Mouse (Mus musculus): ENCODE data around the gene Macf1. TPM values are rescaled to one million over a fixed set of nuclear protein-coding genes. Genes with fewer than 3 reads are reported as not detected.

Gene Macf1
- polyA plus RNA-seq, 1 experiment from 2014 or later = 43.7 TPM

- Histone ChIP-seq H3K9me3 (0 out of 2 replicates have a peak, but pooled peaks cover 4% of the 10 kb centered on the region), H3K4me2 (peak overlapping the region; percentile 4; the same call in 1 of the 2 replicates), H3K9ac (no peak overlapping the region), H3K36me3 (0 out of 2 replicates have a peak, but pooled peaks cover 4% of the 10 kb centered on the region), H3K4me1 (peaks cover 65% of the 10 kb centered on the region), H3K27ac (replicated peaks) (peak overlapping the region; percentile 75), H3K27me3 (replicated peaks) (no peaks in the 10 kb centered on the region), H3K4me3 (no peak overlapping the region)
- no peak for ATAC-seq (ENCODE audit: extremely low read depth, insufficient number of reproducible peaks, low FRiP score, low TSS enrichment)
These were observed 67.7 kb downstream of the Macf1 start for GRCm38 (mm10) chr4:123616501-123616900.

GRCm38 (mm10) chr4:123613309-123613947 is 70.7 kb downstream of the Macf1 start:
- Histone ChIP-seq H3K9me3 (0 out of 2 replicates have a peak, but pooled peaks cover under 1% of the 10 kb centered on the region), H3K9ac (no peak overlapping the region), H3K4me3 (no peak overlapping the region), H3K27ac (replicated peaks) (peak overlapping the region; percentile 32), H3K36me3 (0 out of 2 replicates have a peak, but pooled peaks cover 1% of the 10 kb centered on the region), H3K4me2 (no peak overlapping the region), H3K27me3 (replicated peaks) (no peaks in the 10 kb centered on the region), H3K4me1 (peaks cover 53% of the 10 kb centered on the region)
- no peak for ATAC-seq (ENCODE audit: extremely low read depth, insufficient number of reproducible peaks, low FRiP score, low TSS enrichment)
- 49% methylated on average over 7 of the region's 7 CpGs for WGBS

DNA sequence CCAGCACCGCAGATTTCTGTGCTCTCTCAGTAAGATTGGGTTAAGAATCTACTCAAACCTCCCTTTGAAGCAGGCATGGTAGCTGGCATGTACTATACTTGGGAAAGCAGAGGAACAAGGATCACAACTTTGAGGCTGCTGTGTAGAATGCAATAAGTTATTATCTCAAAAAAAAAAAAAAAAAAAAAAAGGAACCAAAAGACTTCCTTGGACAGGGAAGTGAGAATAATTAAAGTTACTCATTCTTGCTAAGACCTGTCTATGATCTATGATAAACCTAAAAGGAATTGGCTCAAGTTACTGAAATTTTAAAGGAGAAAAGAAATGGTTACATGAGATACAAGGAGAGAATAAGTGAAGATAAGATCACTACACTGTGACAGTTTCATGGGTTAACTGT is 72.2 kb downstream of the Macf1 start:
- peaks cover 3% of the 10 kb centered on the region; the same call in 1 of the 2 replicates for H3K36me3 ChIP-seq
- no peak overlapping the region for H3K27ac ChIP-seq (replicated peaks)
- 88% methylated on average over 1 of the region's 1 CpGs for WGBS
- ATAC-seq (ENCODE audit: extremely low read depth, insufficient number of reproducible peaks, low FRiP score, low TSS enrichment) = no peak
- no peak overlapping the region for H3K9ac ChIP-seq
- H3K4me2 ChIP-seq = no peak overlapping the region
- no peaks in the 10 kb centered on the region for H3K27me3 ChIP-seq (replicated peaks)
- H3K4me3 ChIP-seq = no peak overlapping the region
- H3K9me3 ChIP-seq = peaks cover 5% of the 10 kb centered on the region; the same call in 1 of the 2 replicates
- H3K4me1 ChIP-seq = peaks cover 38% of the 10 kb centered on the region

- Histone ChIP-seq H3K27ac (replicated peaks) (no peak overlapping the region), H3K9ac (no peak overlapping the region), H3K4me1 (peaks cover 32% of the 10 kb centered on the region), H3K36me3 (peaks cover 3% of the 10 kb centered on the region; the same call in 1 of the 2 replicates), H3K27me3 (replicated peaks) (no peaks in the 10 kb centered on the region), H3K9me3 (peaks cover 5% of the 10 kb centered on the region; the same call in 1 of the 2 replicates), H3K4me3 (no peak overlapping the region), H3K4me2 (no peak overlapping the region)
- WGBS = 83% methylated on average over 2 of the region's 2 CpGs
- ATAC-seq (ENCODE audit: extremely low read depth, insufficient number of reproducible peaks, low FRiP score, low TSS enrichment) = no peak
These were observed 72.9 kb downstream of the Macf1 start for GRCm38 (mm10) chr4:123611241-123611640.

- Histone ChIP-seq H3K4me2 (no peak overlapping the region), H3K4me1 (peaks cover 28% of the 10 kb centered on the region), H3K9ac (no peak overlapping the region), H3K27ac (replicated peaks) (no peak overlapping the region), H3K27me3 (replicated peaks) (no peaks in the 10 kb centered on the region; the same call in 1 of the 2 replicates), H3K36me3 (peaks cover 3% of the 10 kb centered on the region; the same call in 1 of the 2 replicates), H3K9me3 (peaks cover 5% of the 10 kb centered on the region; the same call in 1 of the 2 replicates), H3K4me3 (no peak overlapping the region)
- 84% methylated on average over 1 of the region's 1 CpGs for WGBS
- no peak for ATAC-seq (ENCODE audit: extremely low read depth, insufficient number of reproducible peaks, low FRiP score, low TSS enrichment)
These were observed 77.0 kb downstream of the Macf1 start for GRCm38 (mm10) chr4:123607174-123607573.

GRCm38 (mm10) chr4:123605948-123606347 is 78.2 kb downstream of the Macf1 start:
- 0 out of 2 replicates have a peak overlapping the region, but pooled peaks have one; percentile 26 for H3K27ac ChIP-seq (replicated peaks)
- WGBS = 28% methylated on average over 5 of the region's 5 CpGs

GRCm38 (mm10) chr4:123605309-123605708 is 78.9 kb downstream of the Macf1 start:
- Histone ChIP-seq H3K27me3 (replicated peaks) (no peaks in the 10 kb centered on the region; the same call in 1 of the 2 replicates), H3K36me3 (peaks cover 3% of the 10 kb centered on the region; the same call in 1 of the 2 replicates), H3K9me3 (peaks cover 5% of the 10 kb centered on the region; the same call in 1 of the 2 replicates), H3K4me3 (no peak overlapping the region), H3K9ac (no peak overlapping the region), H3K4me1 (peaks cover 22% of the 10 kb centered on the region), H3K27ac (replicated peaks) (0 out of 2 replicates have a peak overlapping the region, but pooled peaks have one; percentile 26), H3K4me2 (peak overlapping the region; percentile 24; the same call in 1 of the 2 replicates)
- 29% methylated on average over 1 of the region's 1 CpGs for WGBS
- peak; percentile 63 for ATAC-seq (ENCODE audit: extremely low read depth, insufficient number of reproducible peaks, low FRiP score, low TSS enrichment)

More at GRCm38 (mm10) chr4:123605948-123606347, 78.2 kb downstream of the Macf1 start:
- H3K4me3 ChIP-seq = no peak overlapping the region
- H3K4me1 ChIP-seq = peaks cover 22% of the 10 kb centered on the region
- peaks cover 3% of the 10 kb centered on the region; the same call in 1 of the 2 replicates for H3K36me3 ChIP-seq
- H3K9ac ChIP-seq = no peak overlapping the region
- H3K27me3 ChIP-seq (replicated peaks) = no peaks in the 10 kb centered on the region; the same call in 1 of the 2 replicates
- peak overlapping the region; percentile 24 for H3K4me2 ChIP-seq
- no peak for ATAC-seq (ENCODE audit: extremely low read depth, insufficient number of reproducible peaks, low FRiP score, low TSS enrichment)
- H3K9me3 ChIP-seq = peaks cover 5% of the 10 kb centered on the region; the same call in 1 of the 2 replicates

- peaks cover 5% of the 10 kb centered on the region; the same call in 1 of the 2 replicates for H3K9me3 ChIP-seq
- H3K9ac ChIP-seq = no peak overlapping the region
- H3K27ac ChIP-seq (replicated peaks) = no peak overlapping the region
- no peak overlapping the region for H3K4me2 ChIP-seq
- ATAC-seq (ENCODE audit: extremely low read depth, insufficient number of reproducible peaks, low FRiP score, low TSS enrichment) = no peak
- peaks cover 3% of the 10 kb centered on the region; the same call in 1 of the 2 replicates for H3K36me3 ChIP-seq
- H3K27me3 ChIP-seq (replicated peaks) = no peaks in the 10 kb centered on the region; the same call in 1 of the 2 replicates
- H3K4me1 ChIP-seq = peaks cover 29% of the 10 kb centered on the region
- no peak overlapping the region for H3K4me3 ChIP-seq
- 84% methylated on average over 2 of the region's 2 CpGs for WGBS
These were observed 81.4 kb downstream of the Macf1 start for GRCm38 (mm10) chr4:123602700-123603261.

GRCm38 (mm10) chr4:123601036-123601435 is 83.1 kb downstream of the Macf1 start:
- Histone ChIP-seq H3K4me2 (no peak overlapping the region), H3K4me1 (peaks cover 29% of the 10 kb centered on the region), H3K27ac (replicated peaks) (no peak overlapping the region), H3K4me3 (no peak overlapping the region), H3K27me3 (replicated peaks) (no peaks in the 10 kb centered on the region; the same call in 1 of the 2 replicates), H3K9me3 (no peaks in the 10 kb centered on the region), H3K36me3 (no peaks in the 10 kb centered on the region), H3K9ac (no peak overlapping the region)
- no peak for ATAC-seq (ENCODE audit: extremely low read depth, insufficient number of reproducible peaks, low FRiP score, low TSS enrichment)
- 78% methylated on average over 1 of the region's 1 CpGs for WGBS

- no peak overlapping the region for H3K27ac ChIP-seq (replicated peaks)
- no peaks in the 10 kb centered on the region; the same call in 1 of the 2 replicates for H3K27me3 ChIP-seq (replicated peaks)
- no peaks in the 10 kb centered on the region for H3K36me3 ChIP-seq
- ATAC-seq (ENCODE audit: extremely low read depth, insufficient number of reproducible peaks, low FRiP score, low TSS enrichment) = no peak
- peaks cover 30% of the 10 kb centered on the region for H3K4me1 ChIP-seq
- H3K9ac ChIP-seq = no peak overlapping the region
- H3K9me3 ChIP-seq = no peaks in the 10 kb centered on the region
- H3K4me3 ChIP-seq = no peak overlapping the region
- H3K4me2 ChIP-seq = no peak overlapping the region
- 69% methylated on average over 11 of the region's 11 CpGs for WGBS
These were observed 85.5 kb downstream of the Macf1 start for GRCm38 (mm10) chr4:123598519-123599228.

DNA sequence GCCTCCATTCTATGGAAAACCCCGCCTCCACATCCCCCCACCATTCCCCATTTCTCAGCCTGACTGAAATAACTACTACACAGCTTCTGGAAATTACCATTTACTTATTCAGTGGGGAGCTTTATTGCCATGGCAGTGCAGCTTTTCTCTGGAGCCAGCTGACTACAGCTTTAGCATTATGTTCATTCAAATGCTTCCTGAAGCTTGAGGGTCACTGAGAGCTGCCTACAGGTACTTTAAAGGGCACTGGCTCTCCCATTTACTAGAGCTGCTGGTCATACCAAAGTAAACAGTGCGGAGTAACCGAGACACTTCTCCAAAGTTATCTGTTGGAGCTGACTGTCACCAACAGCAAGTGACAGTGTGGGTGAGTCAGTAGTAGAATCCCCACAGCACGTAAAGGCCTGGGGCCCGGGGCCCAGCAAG is 89.8 kb downstream of the Macf1 start:
- ATAC-seq (ENCODE audit: extremely low read depth, insufficient number of reproducible peaks, low FRiP score, low TSS enrichment) = no peak
- peak overlapping the region; percentile 50 for H3K9ac ChIP-seq

More for the DNA sequence above, 89.8 kb downstream of the Macf1 start:
- Histone ChIP-seq H3K4me2 (peak overlapping the region; percentile 31), H3K27ac (replicated peaks) (peak overlapping the region; percentile 76), H3K4me1 (peaks cover 69% of the 10 kb centered on the region), H3K9me3 (no peaks in the 10 kb centered on the region), H3K27me3 (replicated peaks) (no peaks in the 10 kb centered on the region), H3K36me3 (no peaks in the 10 kb centered on the region), H3K4me3 (no peak overlapping the region)
- WGBS = 28% methylated on average over 5 of the region's 5 CpGs
